In the genomic region with DNA sequence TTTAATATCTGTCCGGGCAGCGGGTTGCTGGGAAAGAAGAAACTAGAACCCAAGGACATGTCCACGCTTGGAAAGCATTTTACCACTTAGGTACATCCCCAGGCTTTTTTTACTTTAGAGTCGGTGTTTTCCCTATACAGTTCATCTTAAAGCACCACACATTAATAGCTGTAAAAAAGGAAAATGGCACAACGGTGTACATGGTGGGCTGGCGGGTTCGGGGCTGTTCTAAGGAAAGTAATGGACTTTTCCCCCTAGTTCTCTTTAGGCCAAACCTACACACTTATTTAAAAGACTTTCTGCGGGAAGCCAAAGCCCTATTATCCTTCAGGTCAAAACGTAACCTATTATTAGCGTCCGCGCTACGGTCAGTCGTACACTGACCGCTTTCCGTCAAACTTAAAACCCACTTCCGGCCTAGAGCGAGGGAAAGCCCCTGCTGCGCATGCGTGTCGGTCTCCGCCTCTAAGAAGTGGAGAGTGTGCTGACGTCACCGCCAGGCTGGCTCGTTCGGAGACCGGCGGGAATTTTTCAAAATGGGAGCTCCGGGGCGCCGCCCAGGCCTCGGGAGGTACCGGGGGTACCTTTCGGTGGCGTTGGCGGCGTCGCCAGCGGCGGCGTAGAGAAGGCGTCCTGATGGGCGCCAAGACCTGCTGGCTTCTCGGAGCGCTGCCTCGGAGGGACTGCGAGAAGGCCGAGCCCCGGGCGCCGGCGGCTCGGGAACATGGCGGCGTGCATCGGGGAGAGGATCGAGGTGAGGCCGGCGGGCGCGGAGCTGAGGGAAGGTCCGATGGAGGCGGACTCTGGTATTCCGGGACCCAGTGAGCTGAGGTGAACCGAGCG, we compare ENCODE assay signal across 1 mouse cellular context.
TF ChIP-seq lines count a peak whose summit lies in the region.

TSS of gene Plk4 (plus strand) at position 490 of the 843 bp plus-strand sequence.

TF ChIP-seq in MEL, 35 proteins besides CTCF, POLR2A, EP300 and RAD21 (continued from another document):
- TF ChIP-seq CHD1 (IDR thresholded peaks at IDR 0.05; ENCODE audit: low read depth, low read length) (peak; percentile 78; the same call in 1 of the 2 replicates), MAZ (IDR thresholded peaks at IDR 0.05; ENCODE audit: low read depth, low read length) (no peak)
TF ChIP-seq in MEL: peak in this region for 14.
